Mouse (Mus musculus): ENCODE data around the gene Ccr7. TPM values are rescaled to one million over a fixed set of nuclear protein-coding genes. Genes with fewer than 3 reads are reported as not detected.

Gene Ccr7
- polyA plus RNA-seq, 2 experiments = 0.11 to 0.29 TPM

DNA sequence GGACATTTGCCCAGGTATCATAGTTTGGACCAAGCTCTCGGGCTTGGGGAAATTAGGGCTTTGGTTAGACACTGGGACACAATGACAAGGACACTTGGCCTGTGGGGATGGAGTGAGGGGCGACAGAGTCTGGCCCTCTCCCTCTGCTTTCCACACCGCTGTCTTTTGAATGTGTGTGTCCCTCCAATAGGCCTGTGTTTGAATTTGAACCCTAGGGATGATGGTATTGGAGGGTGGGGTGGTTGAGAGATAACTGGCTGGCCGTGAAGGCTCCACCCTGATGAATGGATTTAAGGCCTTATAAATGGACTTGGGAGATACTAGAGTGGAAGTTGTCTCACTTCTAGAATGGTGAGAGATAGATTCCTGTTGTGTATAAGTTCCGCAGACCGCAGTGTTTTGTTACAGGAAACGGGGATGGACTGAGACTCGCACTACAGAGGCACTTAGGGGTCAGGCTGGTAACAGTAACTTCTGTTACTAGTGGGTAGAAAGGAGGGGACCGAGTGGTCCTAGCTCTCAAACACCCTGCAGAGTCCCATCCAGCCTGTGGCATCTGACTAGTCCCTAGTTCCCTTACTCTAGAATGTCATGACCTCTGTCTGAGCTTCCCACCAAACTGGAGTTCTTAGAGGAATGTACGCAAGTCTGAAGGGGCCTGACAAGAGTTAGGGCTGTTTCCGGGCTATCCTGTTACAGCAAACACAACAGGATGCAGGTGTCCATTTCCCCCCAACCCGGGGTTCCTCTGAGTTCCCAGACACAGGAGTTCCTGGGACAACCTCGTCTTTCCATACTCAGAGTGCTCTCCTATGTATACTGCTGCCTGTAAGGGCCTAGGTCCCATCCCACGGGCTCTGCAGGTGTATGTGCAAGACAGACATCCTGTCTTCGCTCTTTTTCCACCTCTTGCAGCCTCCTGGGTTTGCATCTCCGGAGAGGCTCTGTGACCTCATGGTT is 11.5 kb downstream of the Ccr7 start:
- Histone ChIP-seq H3K4me1 (replicated peaks; ENCODE audit: control insufficient read depth in 2 of 2, insufficient read depth in 2 of 2, low read length in 1 of 2) (peaks cover 0 to 12% of the 10 kb centered on the region in 2 experiments; a peak in 2 of 4 replicates), H3K27me3 (ENCODE audit: control insufficient read depth, insufficient read depth, low read length) (no peaks in the 10 kb centered on the region)

DNA sequence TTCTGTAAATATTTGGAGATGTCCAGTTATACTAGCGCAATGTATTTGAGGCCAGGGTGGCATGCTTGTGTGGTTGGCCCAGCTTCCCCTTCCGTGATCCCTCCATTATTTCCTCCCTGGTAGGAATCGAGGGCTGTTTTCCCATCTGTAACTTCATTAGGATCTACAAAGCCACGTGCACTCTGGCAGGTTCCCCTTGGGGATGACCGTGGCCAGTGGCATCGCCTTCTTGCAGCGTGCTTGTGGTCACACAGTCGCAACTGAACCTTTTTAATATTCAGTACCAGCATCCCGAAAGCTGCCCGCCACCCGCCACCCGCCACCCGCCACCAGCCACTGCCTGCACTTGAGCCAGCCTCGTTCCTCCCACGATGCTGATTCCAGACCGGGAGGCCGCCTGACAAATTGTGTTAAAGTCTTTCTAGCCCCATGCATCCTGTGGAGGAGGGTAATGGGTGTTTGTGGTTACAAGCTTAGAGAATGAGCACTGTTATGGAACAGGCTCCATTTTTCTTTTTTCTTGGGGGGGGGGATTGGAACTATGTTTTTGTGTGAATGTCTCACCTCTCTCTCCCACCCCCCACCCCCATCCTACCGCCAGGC is 12.3 kb downstream of the Ccr7 start:
- Histone ChIP-seq H3K4me2 (ENCODE audit: low read depth) (no peak overlapping the region), H3K4me3 (ENCODE audit: insufficient read depth in 1 of 2, low read depth in 2 of 2, low read length in 2 of 2) (no peak overlapping the region), H3K27me3 (ENCODE audit: control insufficient read depth, insufficient read depth, low read length) (no peaks in the 10 kb centered on the region), H3K9me3 (ENCODE audit: control insufficient read depth, low read length) (no peaks in the 10 kb centered on the region), H3K9ac (replicated peaks) (no peak overlapping the region), H3K36me3 (replicated peaks; ENCODE audit: control insufficient read depth, insufficient read depth, low read depth) (no peaks in the 10 kb centered on the region), H3K27ac (no peak overlapping the region), H3K4me1 (replicated peaks; ENCODE audit: control insufficient read depth in 2 of 2, insufficient read depth in 2 of 2, low read length in 1 of 2) (peaks cover 0 to 11% of the 10 kb centered on the region in 2 experiments; a peak in 2 of 4 replicates)
- no peak for DNase-seq (ENCODE audit: low read depth in 3 of 3, low spot score in 3 of 3)
- ATAC-seq (ENCODE audit: insufficient read depth) = no peak
- WGBS (ENCODE audit: insufficient replicate concordance) = 25% methylated on average over 18 of the region's 18 CpGs
- TF ChIP-seq EP300 (IDR thresholded peaks at IDR 0.05; ENCODE audit: low read depth) (no peak), CTCF (IDR thresholded peaks at IDR 0.05; ENCODE audit: low read depth) (no peak)

More for the DNA sequence above, 11.5 kb downstream of the Ccr7 start:
- H3K36me3 ChIP-seq (replicated peaks; ENCODE audit: control insufficient read depth, insufficient read depth, low read depth) = no peaks in the 10 kb centered on the region
- ATAC-seq (ENCODE audit: insufficient read depth) (no peak), DNase-seq (ENCODE audit: low read depth in 3 of 3, low spot score in 3 of 3) (no peak)
- H3K9ac ChIP-seq (replicated peaks) = no peak overlapping the region
- H3K4me3 ChIP-seq (ENCODE audit: insufficient read depth in 1 of 2, low read depth in 2 of 2, low read length in 2 of 2) = no peak overlapping the region
- WGBS (ENCODE audit: insufficient replicate concordance) = 31% methylated on average over 16 of the region's 16 CpGs
- no peak overlapping the region for H3K27ac ChIP-seq
- H3K4me2 ChIP-seq (ENCODE audit: low read depth) = no peak overlapping the region
- H3K9me3 ChIP-seq (ENCODE audit: control insufficient read depth, low read length) = no peaks in the 10 kb centered on the region
- TF ChIP-seq EP300 (IDR thresholded peaks at IDR 0.05; ENCODE audit: low read depth) (no peak), CTCF (IDR thresholded peaks at IDR 0.05; ENCODE audit: low read depth) (no peak)

- no peak for ATAC-seq (ENCODE audit: insufficient read depth)
- no peak for DNase-seq (ENCODE audit: low read depth in 3 of 3, low spot score in 3 of 3)
- Histone ChIP-seq H3K27me3 (ENCODE audit: control insufficient read depth, insufficient read depth, low read length) (no peaks in the 10 kb centered on the region), H3K9me3 (ENCODE audit: control insufficient read depth, low read length) (no peaks in the 10 kb centered on the region), H3K4me1 (replicated peaks; ENCODE audit: control insufficient read depth in 2 of 2, insufficient read depth in 2 of 2, low read length in 1 of 2) (peaks cover 0 to 9% of the 10 kb centered on the region in 2 experiments; a peak in 2 of 4 replicates), H3K4me3 (ENCODE audit: insufficient read depth in 1 of 2, low read depth in 2 of 2, low read length in 2 of 2) (no peak overlapping the region), H3K9ac (replicated peaks) (no peak overlapping the region), H3K4me2 (ENCODE audit: low read depth) (no peak overlapping the region), H3K36me3 (replicated peaks; ENCODE audit: control insufficient read depth, insufficient read depth, low read depth) (no peaks in the 10 kb centered on the region), H3K27ac (no peak overlapping the region)
- TF ChIP-seq EP300 (IDR thresholded peaks at IDR 0.05; ENCODE audit: low read depth) = no peak
- TF ChIP-seq CTCF (IDR thresholded peaks at IDR 0.05; ENCODE audit: low read depth) = no peak
- WGBS (ENCODE audit: insufficient replicate concordance) = 53% methylated on average over 6 of the region's 6 CpGs
These were observed 12.8 kb downstream of the Ccr7 start for GRCm38 (mm10) chr11:99142046-99142445.

DNA sequence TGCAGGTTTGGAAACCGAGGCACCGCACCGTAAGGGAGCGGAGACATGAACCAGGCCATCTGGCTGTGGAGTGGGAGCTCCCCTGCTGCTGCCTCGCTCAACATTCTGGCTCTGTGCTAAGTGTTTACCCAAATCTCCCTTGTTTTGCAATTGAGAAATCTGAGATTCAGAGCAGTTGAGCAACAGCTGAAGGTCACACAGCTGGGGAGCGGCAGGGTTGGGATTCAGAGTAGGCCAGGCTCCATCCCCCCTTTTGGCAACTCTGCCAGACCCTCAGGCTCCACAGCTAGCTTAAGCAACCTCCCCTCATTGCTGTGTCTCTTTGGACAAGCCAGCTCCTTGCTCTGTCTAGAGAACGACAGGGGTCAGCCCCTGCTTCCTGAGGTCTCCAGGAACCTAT is 13.3 kb downstream of the Ccr7 start:
- H3K27ac ChIP-seq = no peak overlapping the region
- H3K4me1 ChIP-seq (replicated peaks; ENCODE audit: control insufficient read depth in 2 of 2, insufficient read depth in 2 of 2, low read length in 1 of 2) = peaks cover 0 to 9% of the 10 kb centered on the region in 2 experiments; a peak in 2 of 4 replicates
- no peak overlapping the region for H3K4me2 ChIP-seq (ENCODE audit: low read depth)
- H3K9ac ChIP-seq (replicated peaks) = no peak overlapping the region
- no peaks in the 10 kb centered on the region for H3K9me3 ChIP-seq (ENCODE audit: control insufficient read depth, low read length)
- H3K36me3 ChIP-seq (replicated peaks; ENCODE audit: control insufficient read depth, insufficient read depth, low read depth) = no peaks in the 10 kb centered on the region
- ATAC-seq (ENCODE audit: insufficient read depth) (no peak), DNase-seq (ENCODE audit: low read depth in 3 of 3, low spot score in 3 of 3) (no peak)
- no peaks in the 10 kb centered on the region for H3K27me3 ChIP-seq (ENCODE audit: control insufficient read depth, insufficient read depth, low read length)
- WGBS (ENCODE audit: insufficient replicate concordance) = 62% methylated on average over 7 of the region's 7 CpGs
- TF ChIP-seq CTCF (IDR thresholded peaks at IDR 0.05; ENCODE audit: low read depth) (no peak), EP300 (IDR thresholded peaks at IDR 0.05; ENCODE audit: low read depth) (no peak)
- H3K4me3 ChIP-seq (ENCODE audit: insufficient read depth in 1 of 2, low read depth in 2 of 2, low read length in 2 of 2) = no peak overlapping the region

DNA sequence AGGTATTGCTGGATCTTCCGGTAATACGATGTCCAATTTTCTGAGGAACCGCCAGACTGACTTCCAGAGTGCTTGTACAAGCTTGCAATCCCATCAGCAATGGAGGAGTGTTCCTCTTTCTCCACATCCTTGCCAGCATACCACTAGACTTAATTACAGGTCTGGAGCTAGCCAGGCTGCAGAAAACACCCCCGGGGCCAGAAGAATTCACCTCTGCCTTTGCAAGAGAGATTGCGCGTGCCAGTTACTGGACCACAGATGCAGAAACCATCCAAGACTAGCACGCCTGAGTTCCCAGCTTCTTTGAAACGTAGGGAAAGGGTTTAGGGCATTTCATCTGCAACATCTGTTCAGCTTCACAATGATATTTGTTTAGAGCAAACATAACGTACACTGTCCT is 15.9 kb downstream of the Ccr7 start:
- Histone ChIP-seq H3K27ac (no peak overlapping the region), H3K4me1 (replicated peaks; ENCODE audit: control insufficient read depth in 2 of 2, insufficient read depth in 2 of 2, low read length in 1 of 2) (peaks cover 0 to 12% of the 10 kb centered on the region in 2 experiments; a peak in 2 of 4 replicates), H3K9ac (replicated peaks) (no peak overlapping the region), H3K27me3 (ENCODE audit: control insufficient read depth, insufficient read depth, low read length) (no peaks in the 10 kb centered on the region), H3K4me2 (ENCODE audit: low read depth) (no peak overlapping the region), H3K4me3 (ENCODE audit: insufficient read depth in 1 of 2, low read depth in 2 of 2, low read length in 2 of 2) (no peak overlapping the region), H3K9me3 (ENCODE audit: control insufficient read depth, low read length) (no peaks in the 10 kb centered on the region), H3K36me3 (replicated peaks; ENCODE audit: control insufficient read depth, insufficient read depth, low read depth) (no peaks in the 10 kb centered on the region)
- 71% methylated on average over 9 of the region's 9 CpGs for WGBS (ENCODE audit: insufficient replicate concordance)
- no peak for DNase-seq (ENCODE audit: low read depth in 3 of 3, low spot score in 3 of 3)
- TF ChIP-seq EP300 (IDR thresholded peaks at IDR 0.05; ENCODE audit: low read depth) (no peak), CTCF (IDR thresholded peaks at IDR 0.05; ENCODE audit: low read depth) (no peak)
- ATAC-seq (ENCODE audit: insufficient read depth) = no peak
